Mouse (Mus musculus): Measurements from ENCODE around the gene Minpp1. TPM values are rescaled to one million over a fixed set of nuclear protein-coding genes. Genes with fewer than 3 reads are reported as not detected.

Minpp1 gene
- total RNA-seq (2023): 28.1 TPM

GRCm38 (mm10) chr19:32485681-32486105 lies at the start of gene Minpp1:
TSS of gene Minpp1 (plus strand) at chr19:32485769.

GRCm38 (mm10) chr19:32466478-32466877 lies 19.1 kb upstream of the Minpp1 start, which contains the start of gene Rpl9-ps6:
TSS of gene Rpl9-ps6 (minus strand) at chr19:32466578.

Other genes with a start within 250 kb of the Minpp1 start
- gene Sgms1, start 96.1 kb upstream of the Minpp1 start, total RNA-seq (2023): 105 TPM
- 121 TPM for gene Rpl9-ps6, start 19.2 kb upstream of the Minpp1 start, total RNA-seq (2023)
- gene Papss2, start 110.0 kb downstream of the Minpp1 start, total RNA-seq (2023): 0.34 TPM

All from CD8-positive naive resting alpha-beta T cell, adult 57 days (primary cell).